Mouse (Mus musculus): Measurements from ENCODE around the gene Jun.

GRCm38 (mm10) chr4:95062873-95063272 is 10.9 kb upstream of the Jun start:
- TF ChIP-seq POLR2A (IDR thresholded peaks at IDR 0.05; ENCODE audit: control insufficient read depth, low read depth, low read length) (no peak), CTCF (IDR thresholded peaks at IDR 0.05; ENCODE audit: control insufficient read depth, insufficient read depth, insufficient replicate concordance, low read depth, low read length) (no peak)

All from testis, adult 2 months (tissue).